Comparison of ENCODE assay signal across 18 mouse cellular contexts in genomic region chr16:26689771-26690170, GRCm38 (mm10).
DNase-seq lines count a peak whose midpoint lies in the region; ATAC-seq and TF ChIP-seq lines count a peak whose summit lies in the region.
"Had no signal": no experiment of that assay in that cellular context is flagged by ENCODE, and none has a peak within 500 bp of the region (broad histone marks: within the 10 kb centered on the region; RNA-seq: fewer than 3 reads in every experiment).

No protein-coding gene starts in this region.

- H3K4me2 ChIP-seq in midbrain, embryonic 14.5 days (ENCODE audit: low read length), result no peak overlapping the region
- H3K4me2 ChIP-seq in midbrain, embryonic 16.5 days (ENCODE audit: low read length), result no peak overlapping the region
- H3K4me2 ChIP-seq: embryonic facial prominence, embryonic 12.5 days; heart, embryonic 12.5 days had no signal

- no peak overlapping the region for H3K9ac ChIP-seq in midbrain, embryonic 14.5 days (replicated peaks; ENCODE audit: low read length)
- no peak overlapping the region for H3K9ac ChIP-seq in midbrain, embryonic 16.5 days (ENCODE audit: low read depth, low read length)
- H3K9ac ChIP-seq: embryonic facial prominence, embryonic 12.5 days; forebrain, postnatal 0 days; heart, embryonic 12.5 days had no signal

- TF ChIP-seq POLR2A in cerebellum, adult 2 months (IDR thresholded peaks at IDR 0.05; ENCODE audit: borderline replicate concordance, insufficient read depth, low read length), result no peak

- no peak for ATAC-seq in midbrain, embryonic 14.5 days (ENCODE audit: low FRiP score, low TSS enrichment)
- ATAC-seq in midbrain, embryonic 16.5 days, result no peak
- ATAC-seq in granulocyte monocyte progenitor cell, adult 5-6 weeks (replicated peaks; ENCODE audit: poor library complexity, severe bottlenecking), result peak; percentile 94
- ATAC-seq: forebrain, postnatal 0 days; intestine, postnatal 0 days had no signal

- no peak overlapping the region for H3K27ac ChIP-seq in midbrain, embryonic 14.5 days (replicated peaks; ENCODE audit: low read depth, low read length)
- no peak overlapping the region for H3K27ac ChIP-seq in midbrain, embryonic 16.5 days (ENCODE audit: low read length)
- no peak overlapping the region for H3K27ac ChIP-seq in cerebellum, adult 2 months (ENCODE audit: insufficient read depth, low read length)
- H3K27ac ChIP-seq: embryonic facial prominence, embryonic 12.5 days; hindbrain, embryonic 10.5 days had no signal

- intact Hi-C loops in heart, postnatal 25 days (cut with DNase I), result no loop called here

- WGBS in midbrain, embryonic 14.5 days, result 55% methylated on average over 2 of the region's 2 CpGs
- 53% methylated on average over 2 of the region's 2 CpGs for WGBS in midbrain, embryonic 16.5 days
- WGBS in cerebellum, adult 2 months, result 46% methylated on average over 2 of the region's 2 CpGs

- no peak for TF ChIP-seq CTCF in cerebellum, adult 2 months (IDR thresholded peaks at IDR 0.05; ENCODE audit: borderline replicate concordance, insufficient read depth, low read depth, low read length)

- no peaks in the 10 kb centered on the region for H3K36me3 ChIP-seq in midbrain, embryonic 14.5 days (ENCODE audit: control insufficient read depth, insufficient read depth, low read length)
- no peaks in the 10 kb centered on the region for H3K36me3 ChIP-seq in midbrain, embryonic 16.5 days (ENCODE audit: control insufficient read depth, insufficient read depth, low read length)
- H3K36me3 ChIP-seq: embryonic facial prominence, embryonic 12.5 days; heart, embryonic 12.5 days; hindbrain, embryonic 10.5 days had no signal

- H3K4me3 ChIP-seq in midbrain, embryonic 14.5 days (replicated peaks; ENCODE audit: low read depth, low read length), result no peak overlapping the region
- no peak overlapping the region for H3K4me3 ChIP-seq in midbrain, embryonic 16.5 days (ENCODE audit: low read depth, low read length)
- H3K4me3 ChIP-seq in cerebellum, adult 2 months (replicated peaks; ENCODE audit: insufficient read depth, low read depth, low read length), result no peak overlapping the region
- H3K4me3 ChIP-seq: embryonic facial prominence, embryonic 12.5 days; heart, embryonic 12.5 days; hindbrain, embryonic 10.5 days had no signal

- no peaks in the 10 kb centered on the region for H3K27me3 ChIP-seq in midbrain, embryonic 14.5 days (ENCODE audit: control insufficient read depth, insufficient read depth, low read length)
- no peaks in the 10 kb centered on the region for H3K27me3 ChIP-seq in midbrain, embryonic 16.5 days (ENCODE audit: control insufficient read depth, insufficient read depth, low read depth, low read length)
- no peaks in the 10 kb centered on the region for H3K27me3 ChIP-seq in cerebellum, adult 2 months (ENCODE audit: control insufficient read depth, insufficient read depth, low read length)
- H3K27me3 ChIP-seq: embryonic facial prominence, embryonic 12.5 days; heart, embryonic 12.5 days had no signal

- peak; percentile 1 for DNase-seq in heart, adult 8-10 months (ENCODE audit: low spot score)
- DNase-seq in heart, postnatal 25 days (ENCODE audit: low spot score), result no peak
- peak; percentile 24 for DNase-seq in midbrain, embryonic 14.5 days
- peak; percentile 1 for DNase-seq in skeletal muscle tissue, adult 2 months (ENCODE audit: low read depth, low spot score)
- no peak for DNase-seq in cerebellum, adult 2 months
- no peak for DNase-seq in retina, embryonic 14.5 days (ENCODE audit: low spot score)
- DNase-seq: adrenal gland, postnatal 25 days; cerebellum, postnatal 36 days; forebrain, postnatal 0 days; gastrocnemius, postnatal 14 days; kidney, postnatal 10 days; thymus, postnatal 36 days had no signal

- no peaks in the 10 kb centered on the region for H3K4me1 ChIP-seq in midbrain, embryonic 14.5 days (ENCODE audit: control insufficient read depth, insufficient read depth, low read length)
- no peaks in the 10 kb centered on the region; the same call in 1 of the 2 replicates for H3K4me1 ChIP-seq in midbrain, embryonic 16.5 days (ENCODE audit: control insufficient read depth, insufficient read depth, low read length)
- no peaks in the 10 kb centered on the region for H3K4me1 ChIP-seq in cerebellum, adult 2 months (ENCODE audit: control insufficient read depth, insufficient read depth, low read length)
- H3K4me1 ChIP-seq: embryonic facial prominence, embryonic 12.5 days; heart, embryonic 12.5 days; hindbrain, embryonic 10.5 days had no signal

- no peaks in the 10 kb centered on the region for H3K9me3 ChIP-seq in midbrain, embryonic 14.5 days (ENCODE audit: control insufficient read depth, low read length)
- no peaks in the 10 kb centered on the region for H3K9me3 ChIP-seq in midbrain, embryonic 16.5 days (replicated peaks; ENCODE audit: control insufficient read depth, low read length, poor library complexity, severe bottlenecking)
- H3K9me3 ChIP-seq: embryonic facial prominence, embryonic 12.5 days; hindbrain, embryonic 10.5 days had no signal

Comparison
In these comparisons a context has a peak if more than half of its experiments do, and no peak if none do; other contexts are left out.
1. DNase-seq: peak in heart, adult 8-10 months (single experiment), midbrain, embryonic 14.5 days (single experiment) and skeletal muscle tissue, adult 2 months (single experiment); none in heart, postnatal 25 days (single experiment), cerebellum, adult 2 months (0 of 2) and retina, embryonic 14.5 days (single experiment).